Mouse (Mus musculus): ENCODE measurements around the gene Bcl2l15.
"Not testable (repeated sequence)": the region's sequence is repeated elsewhere in the genome, so short reads cannot be mapped to it uniquely, and the experiment has no call there.

The Bcl2l15 gene

GRCm38 (mm10) chr3:103831146-103831545 is 1.3 kb upstream of the Bcl2l15 start:
- DNase-seq (ENCODE audit: low spot score): no peak

- DNase-seq (ENCODE audit: low spot score): no peak
These were observed 1.6 kb downstream of the Bcl2l15 start for GRCm38 (mm10) chr3:103834001-103834400.

- DNase-seq (ENCODE audit: low spot score): peak; percentile 26
These were observed 3.0 kb downstream of the Bcl2l15 start for GRCm38 (mm10) chr3:103835272-103835950.

GRCm38 (mm10) chr3:103835951-103836310 is 3.5 kb downstream of the Bcl2l15 start:
- DNase-seq (ENCODE audit: low spot score): no peak

GRCm38 (mm10) chr3:103836453-103836852 is 4.1 kb downstream of the Bcl2l15 start:
- no peak for DNase-seq (ENCODE audit: low spot score)

- no peak for DNase-seq (ENCODE audit: low spot score)
These were observed 7.3 kb downstream of the Bcl2l15 start for GRCm38 (mm10) chr3:103839711-103840110.

- not testable (repeated sequence) for DNase-seq (ENCODE audit: low spot score)
These were observed 7.8 kb downstream of the Bcl2l15 start for GRCm38 (mm10) chr3:103840195-103840594.

- not testable (repeated sequence) for DNase-seq (ENCODE audit: low spot score)
These were observed 8.5 kb downstream of the Bcl2l15 start for GRCm38 (mm10) chr3:103840946-103841345.

GRCm38 (mm10) chr3:103850644-103851363 is 18.4 kb downstream of the Bcl2l15 start:
- DNase-seq (ENCODE audit: low spot score): no peak

GRCm38 (mm10) chr3:103851481-103851880 is 19.1 kb downstream of the Bcl2l15 start:
- no peak for DNase-seq (ENCODE audit: low spot score)

GRCm38 (mm10) chr3:103851882-103852281 is 19.5 kb downstream of the Bcl2l15 start:
- no peak for DNase-seq (ENCODE audit: low spot score)

GRCm38 (mm10) chr3:103852565-103853299 is 20.3 kb downstream of the Bcl2l15 start:
- peak; percentile 84 for DNase-seq (ENCODE audit: low spot score)

GRCm38 (mm10) chr3:103853804-103854203 is 21.4 kb downstream of the Bcl2l15 start:
- DNase-seq (ENCODE audit: low spot score): peak; percentile 72

- DNase-seq (ENCODE audit: low spot score): no peak
These were observed 24.8 kb downstream of the Bcl2l15 start for GRCm38 (mm10) chr3:103857036-103857805.

GRCm38 (mm10) chr3:103857977-103858563 is 25.7 kb downstream of the Bcl2l15 start:
- no peak for DNase-seq (ENCODE audit: low spot score)

- no peak for DNase-seq (ENCODE audit: low spot score)
These were observed 26.7 kb downstream of the Bcl2l15 start, which contains the start of gene Ptpn22 for GRCm38 (mm10) chr3:103858881-103859801. Ptpn22 (plus strand) TSS chr3:103859795.

GRCm38 (mm10) chr3:103859851-103860391 is 27.5 kb downstream of the Bcl2l15 start:
- DNase-seq (ENCODE audit: low spot score): peak; percentile 52

GRCm38 (mm10) chr3:103862721-103863220 is 30.4 kb downstream of the Bcl2l15 start:
- DNase-seq (ENCODE audit: low spot score): no peak

GRCm38 (mm10) chr3:103864200-103864599 is 31.8 kb downstream of the Bcl2l15 start:
- DNase-seq (ENCODE audit: low spot score): no peak

GRCm38 (mm10) chr3:103867424-103867971 is 35.1 kb downstream of the Bcl2l15 start:
- no peak for DNase-seq (ENCODE audit: low spot score)

Data from adipocyte (in vitro differentiated cells).